Mouse (Mus musculus) heart, embryonic 14.5 days (tissue): ENCODE results near the gene Tmprss13. TPM values are rescaled to one million over a fixed set of nuclear protein-coding genes. Genes with fewer than 3 reads are reported as not detected.

ENCODE experiments used
- polyA plus RNA-seq: library from polyadenylated mRNA; unstranded; fragments of >200 nt; fragmentation: Nextera tagmentation; extraction: Ambion mirVana; gene quantifications from 2 replicates; pipeline ENCODE4 v1.2.1, GENCODE M21; 2014

Tmprss13 gene
- polyA plus RNA-seq, 1 experiment from 2014 or later: 0.18 TPM

Other genes with a start within 250 kb of the Tmprss13 start
- gene Jaml, start 239.9 kb upstream of the Tmprss13 start, polyA plus RNA-seq: 0.18 and 0.28 TPM in 2 replicates
- gene Scn2b, start 201.3 kb upstream of the Tmprss13 start, polyA plus RNA-seq: 1.4 TPM in 2 replicates
- gene Scn4b, start 180.7 kb upstream of the Tmprss13 start, polyA plus RNA-seq: 0.11 TPM in 1 of 2 replicates, not detected in the other
- not detected in 2 replicates for gene BC049352, start 137.1 kb upstream of the Tmprss13 start, polyA plus RNA-seq
- not detected in 2 replicates for gene Tmprss4, start 115.0 kb upstream of the Tmprss13 start, polyA plus RNA-seq
- gene Il10ra, start 50.0 kb upstream of the Tmprss13 start, polyA plus RNA-seq: 0.63 and 1.0 TPM in 2 replicates
- 27.3 and 32.7 TPM in 2 replicates for gene Fxyd6, start 51.1 kb downstream of the Tmprss13 start, polyA plus RNA-seq
- 0.92 and 2.0 TPM in 2 replicates for gene Fxyd2, start 80.6 kb downstream of the Tmprss13 start, polyA plus RNA-seq
- 0.08 and 0.55 TPM in 2 replicates for gene Dscaml1, start 107.5 kb downstream of the Tmprss13 start, polyA plus RNA-seq